Mouse (Mus musculus) embryonic fibroblast, embryonic 13.5 days (primary cell): ENCODE measurements around the gene Hspa12a. TPM values are rescaled to one million over a fixed set of nuclear protein-coding genes. Genes with fewer than 3 reads are reported as not detected.
"Not testable (repeated sequence)": the region's sequence is repeated elsewhere in the genome, so short reads cannot be mapped to it uniquely, and the experiment has no call there.

Experiments
- H3K27ac ChIP-seq: 2 replicates; pipeline ENCODE4 v1.5.1; 2012; ENCODE audit warnings: low read length, control low read depth, inconsistent platforms; ENCODE audit not compliant: insufficient read depth
- H3K4me1 ChIP-seq: 2 replicates; pipeline ENCODE4 v1.6.1; 2011; ENCODE audit warnings: low read length; ENCODE audit not compliant: control insufficient read depth, insufficient read depth
- H3K4me3 ChIP-seq: 2 replicates; pipeline ENCODE4 v1.5.1; 2011; ENCODE audit warnings: mild to moderate bottlenecking, control low read depth, low read length; ENCODE audit not compliant: insufficient read depth
- CTCF ChIP-seq: IDR thresholded peaks from 2 replicates; pipeline ENCODE4 v1.5.1; 2011; ENCODE audit warnings: mild to moderate bottlenecking, control low read depth, low read length, moderate library complexity, borderline replicate concordance; ENCODE audit not compliant: insufficient read depth
- POLR2A ChIP-seq: IDR thresholded peaks from 2 replicates; pipeline ENCODE4 v1.6.1; 2011; ENCODE audit warnings: low read depth, mild to moderate bottlenecking, control low read depth, low read length, moderate library complexity
- polyA plus RNA-seq: library from polyadenylated mRNA; stranded (reverse); fragments of >200 nt; gene quantifications from 2 replicates; pipeline ENCODE4 v1.2.4, GENCODE M21; 2011; ENCODE audit warnings: low read depth; ENCODE audit not compliant: missing spikeins, insufficient read length

Gene Hspa12a
- polyA plus RNA-seq, 1 experiment, result 7.1 TPM

GRCm38 (mm10) chr19:58911386-58911785, 32.1 kb downstream of the Hspa12a start:
- Histone ChIP-seq H3K4me3 (peak overlapping the region; percentile 10; the same call in 1 of the 2 replicates), H3K27ac (no peak overlapping the region), H3K4me1 (no peaks in the 10 kb centered on the region)
- TF ChIP-seq POLR2A, result no peak
- TF ChIP-seq CTCF, result 0 out of 2 replicates have a peak, but pooled peaks have one; percentile 21

GRCm38 (mm10) chr19:58910941-58911368, 32.5 kb downstream of the Hspa12a start:
- Histone ChIP-seq H3K27ac (no peak overlapping the region), H3K4me1 (no peaks in the 10 kb centered on the region), H3K4me3 (peak overlapping the region; percentile 10)
- TF ChIP-seq CTCF (0 out of 2 replicates have a peak, but pooled peaks have one; percentile 4), POLR2A (no peak)

- Histone ChIP-seq H3K4me1 (no peaks in the 10 kb centered on the region), H3K4me3 (no peak overlapping the region), H3K27ac (no peak overlapping the region)
- no peak for TF ChIP-seq POLR2A
- TF ChIP-seq CTCF, result no peak
Measured at GRCm38 (mm10) chr19:58908018-58908417, 35.4 kb downstream of the Hspa12a start.

GRCm38 (mm10) chr19:58906685-58907084, 36.8 kb downstream of the Hspa12a start:
- TF ChIP-seq CTCF, result no peak
- no peak for TF ChIP-seq POLR2A
- no peaks in the 10 kb centered on the region for H3K4me1 ChIP-seq
- no peak overlapping the region for H3K4me3 ChIP-seq
- no peak overlapping the region for H3K27ac ChIP-seq

- peak; percentile 95 for TF ChIP-seq CTCF
- TF ChIP-seq POLR2A, result no peak
- H3K4me3 ChIP-seq, result peak overlapping the region; percentile 9; the same call in 1 of the 2 replicates
- no peaks in the 10 kb centered on the region for H3K4me1 ChIP-seq
- H3K27ac ChIP-seq, result no peak overlapping the region
Measured at GRCm38 (mm10) chr19:58903899-58904327, 39.5 kb downstream of the Hspa12a start.

- TF ChIP-seq POLR2A (no peak), CTCF (no peak)
- no peak overlapping the region for H3K27ac ChIP-seq
- H3K4me3 ChIP-seq, result no peak overlapping the region
- no peaks in the 10 kb centered on the region for H3K4me1 ChIP-seq
Measured at GRCm38 (mm10) chr19:58903079-58903898, 40.2 kb downstream of the Hspa12a start.

- not testable (repeated sequence) for H3K4me3 ChIP-seq, H3K4me1 ChIP-seq, H3K27ac ChIP-seq
Measured at GRCm38 (mm10) chr19:58900471-58900870, 43.0 kb downstream of the Hspa12a start.

- Histone ChIP-seq H3K4me1 (no peaks in the 10 kb centered on the region), H3K27ac (no peak overlapping the region), H3K4me3 (no peak overlapping the region)
- TF ChIP-seq CTCF (no peak), POLR2A (no peak)
Measured at GRCm38 (mm10) chr19:58896216-58896615, 47.2 kb downstream of the Hspa12a start.

GRCm38 (mm10) chr19:58889306-58890038, 54.0 kb downstream of the Hspa12a start:
- Histone ChIP-seq H3K4me3 (no peak overlapping the region), H3K27ac (no peak overlapping the region), H3K4me1 (no peaks in the 10 kb centered on the region)
- no peak for TF ChIP-seq POLR2A
- TF ChIP-seq CTCF, result no peak

GRCm38 (mm10) chr19:58886467-58886866, 57.0 kb downstream of the Hspa12a start:
- Histone ChIP-seq H3K27ac (no peak overlapping the region), H3K4me3 (no peak overlapping the region), H3K4me1 (peaks cover 6% of the 10 kb centered on the region)
- TF ChIP-seq POLR2A (no peak), CTCF (no peak)
